Mouse (Mus musculus): ENCODE data around the gene Gm39566. TPM values are rescaled to one million over a fixed set of nuclear protein-coding genes. Genes with fewer than 3 reads are reported as not detected.
A peak's percentile ranks its signal among the peaks of the same experiment; 100 is the strongest.

Gm39566 gene
- polyA plus RNA-seq, 1 experiment = not detected

GRCm38 (mm10) chr11:69837952-69838713 lies 23.0 kb upstream of the Gm39566 start, which contains the start of gene Tmem256:
Gene Tmem256, plus strand, starts transcription at chr11:69838514.
- Histone ChIP-seq H3K36me3 (ENCODE audit: control insufficient read depth, insufficient read depth, low read length) (no peaks in the 10 kb centered on the region), H3K27ac (ENCODE audit: insufficient read depth, low read depth, low read length) (peak within 1 kb of the TSS; percentile 63), H3K27me3 (ENCODE audit: control insufficient read depth, insufficient read depth, low read length) (peaks cover 12% of the 10 kb centered on the region), H3K4me1 (ENCODE audit: control insufficient read depth, insufficient read depth, insufficient read length, low read length) (peaks cover 4% of the 10 kb centered on the region), H3K4me3 (ENCODE audit: low read depth, low read length) (peak within 1 kb of the TSS; percentile 76)
- peak; percentile 78 for TF ChIP-seq POLR2A (IDR thresholded peaks at IDR 0.05; ENCODE audit: low read depth, low read length)
- no peak for TF ChIP-seq CTCF (IDR thresholded peaks at IDR 0.05; ENCODE audit: extremely low read depth, insufficient read length, insufficient replicate concordance, low read depth, low read length)
- under 1% methylated on average over 34 of the region's 34 CpGs for WGBS

- under 1% methylated on average over 32 of the region's 32 CpGs for WGBS
- H3K36me3 ChIP-seq (ENCODE audit: control insufficient read depth, insufficient read depth, low read length) = no peaks in the 10 kb centered on the region
- H3K4me1 ChIP-seq (ENCODE audit: control insufficient read depth, insufficient read depth, insufficient read length, low read length) = peaks cover 4% of the 10 kb centered on the region
- H3K27me3 ChIP-seq (ENCODE audit: control insufficient read depth, insufficient read depth, low read length) = peaks cover 12% of the 10 kb centered on the region
- peak within 1 kb of the TSS; percentile 63 for H3K27ac ChIP-seq (ENCODE audit: insufficient read depth, low read depth, low read length)
- no peak for TF ChIP-seq POLR2A (IDR thresholded peaks at IDR 0.05; ENCODE audit: low read depth, low read length)
- TF ChIP-seq CTCF (IDR thresholded peaks at IDR 0.05; ENCODE audit: extremely low read depth, insufficient read length, insufficient replicate concordance, low read depth, low read length) = no peak
- peak within 1 kb of the TSS; percentile 76 for H3K4me3 ChIP-seq (ENCODE audit: low read depth, low read length)
These were observed 22.5 kb upstream of the Gm39566 start, which contains the start of gene Nlgn2 for GRCm38 (mm10) chr11:69837604-69837951. Gene Nlgn2, minus strand, starts transcription at chr11:69837784.

- TF ChIP-seq POLR2A (IDR thresholded peaks at IDR 0.05; ENCODE audit: low read depth, low read length) = no peak
- no peak for TF ChIP-seq CTCF (IDR thresholded peaks at IDR 0.05; ENCODE audit: extremely low read depth, insufficient read length, insufficient replicate concordance, low read depth, low read length)
These were observed 21.8 kb upstream of the Gm39566 start for GRCm38 (mm10) chr11:69836703-69837576.

GRCm38 (mm10) chr11:69835966-69836335 lies 20.9 kb upstream of the Gm39566 start:
- H3K36me3 ChIP-seq (ENCODE audit: control insufficient read depth, insufficient read depth, low read length) = no peaks in the 10 kb centered on the region
- no peak overlapping the region for H3K4me3 ChIP-seq (ENCODE audit: low read depth, low read length)
- H3K27me3 ChIP-seq (ENCODE audit: control insufficient read depth, insufficient read depth, low read length) = peaks cover 12% of the 10 kb centered on the region
- H3K27ac ChIP-seq (ENCODE audit: insufficient read depth, low read depth, low read length) = no peak overlapping the region
- WGBS = 18% methylated on average over 4 of the region's 4 CpGs
- no peak for TF ChIP-seq CTCF (IDR thresholded peaks at IDR 0.05; ENCODE audit: extremely low read depth, insufficient read length, insufficient replicate concordance, low read depth, low read length)
- no peak for TF ChIP-seq POLR2A (IDR thresholded peaks at IDR 0.05; ENCODE audit: low read depth, low read length)
- H3K4me1 ChIP-seq (ENCODE audit: control insufficient read depth, insufficient read depth, insufficient read length, low read length) = peaks cover 4% of the 10 kb centered on the region

More at GRCm38 (mm10) chr11:69836703-69837576, 21.8 kb upstream of the Gm39566 start:
- WGBS = 6% methylated on average over 49 of the region's 52 CpGs
- Histone ChIP-seq H3K4me3 (ENCODE audit: low read depth, low read length) (peak overlapping the region; percentile 76), H3K27me3 (ENCODE audit: control insufficient read depth, insufficient read depth, low read length) (peaks cover 12% of the 10 kb centered on the region), H3K36me3 (ENCODE audit: control insufficient read depth, insufficient read depth, low read length) (no peaks in the 10 kb centered on the region), H3K27ac (ENCODE audit: insufficient read depth, low read depth, low read length) (no peak overlapping the region), H3K4me1 (ENCODE audit: control insufficient read depth, insufficient read depth, insufficient read length, low read length) (peaks cover 4% of the 10 kb centered on the region)

- Histone ChIP-seq H3K4me3 (ENCODE audit: low read depth, low read length) (no peak overlapping the region), H3K36me3 (ENCODE audit: control insufficient read depth, insufficient read depth, low read length) (no peaks in the 10 kb centered on the region), H3K4me1 (ENCODE audit: control insufficient read depth, insufficient read depth, insufficient read length, low read length) (peaks cover 4% of the 10 kb centered on the region), H3K27ac (ENCODE audit: insufficient read depth, low read depth, low read length) (no peak overlapping the region), H3K27me3 (ENCODE audit: control insufficient read depth, insufficient read depth, low read length) (peaks cover 12% of the 10 kb centered on the region)
- WGBS = 54% methylated on average over 9 of the region's 9 CpGs
- TF ChIP-seq CTCF (IDR thresholded peaks at IDR 0.05; ENCODE audit: extremely low read depth, insufficient read length, insufficient replicate concordance, low read depth, low read length) (no peak), POLR2A (IDR thresholded peaks at IDR 0.05; ENCODE audit: low read depth, low read length) (no peak)
These were observed 20.3 kb upstream of the Gm39566 start for GRCm38 (mm10) chr11:69835326-69835965.

- Histone ChIP-seq H3K4me1 (ENCODE audit: control insufficient read depth, insufficient read depth, insufficient read length, low read length) (peaks cover 4% of the 10 kb centered on the region), H3K27ac (ENCODE audit: insufficient read depth, low read depth, low read length) (no peak overlapping the region), H3K4me3 (ENCODE audit: low read depth, low read length) (peak overlapping the region; percentile 42), H3K36me3 (ENCODE audit: control insufficient read depth, insufficient read depth, low read length) (no peaks in the 10 kb centered on the region), H3K27me3 (ENCODE audit: control insufficient read depth, insufficient read depth, low read length) (peaks cover 12% of the 10 kb centered on the region)
- 5% methylated on average over 48 of the region's 48 CpGs for WGBS
- TF ChIP-seq CTCF (IDR thresholded peaks at IDR 0.05; ENCODE audit: extremely low read depth, insufficient read length, insufficient replicate concordance, low read depth, low read length) = no peak
- TF ChIP-seq POLR2A (IDR thresholded peaks at IDR 0.05; ENCODE audit: low read depth, low read length) = no peak
These were observed 19.0 kb upstream of the Gm39566 start for GRCm38 (mm10) chr11:69834001-69834549.
